Mouse (Mus musculus): ENCODE data around the gene Tfam. TPM values are rescaled to one million over a fixed set of nuclear protein-coding genes. Genes with fewer than 3 reads are reported as not detected.
A peak's percentile ranks its signal among the peaks of the same experiment; 100 is the strongest.

Tfam gene
- total RNA-seq, 2 experiments from 2014 or later, result 44.9 to 47.2 TPM

DNA sequence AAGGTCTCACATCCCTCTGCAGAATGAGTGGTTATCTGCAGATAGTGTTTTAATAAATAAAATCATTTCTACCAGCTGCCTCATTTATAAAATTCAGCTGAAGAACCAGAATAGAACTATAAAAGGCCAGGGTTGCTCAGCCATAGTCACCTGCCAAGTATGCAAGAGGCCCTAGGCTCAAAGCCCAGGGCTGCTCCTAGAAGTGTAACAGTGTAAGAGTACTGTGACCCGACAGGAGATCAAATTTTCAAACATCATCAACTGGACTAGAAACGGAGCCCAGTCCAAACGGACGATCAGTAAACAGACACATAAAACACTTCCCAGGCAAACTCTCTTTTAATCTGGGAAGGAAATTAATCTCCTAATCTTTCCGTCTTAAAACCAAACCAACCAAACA lies 13.8 kb upstream of the Tfam start:
- no peak for TF ChIP-seq CTCF (conservative IDR thresholded peaks at IDR 0.05)
- Histone ChIP-seq H3K4me3 (no peak overlapping the region), H3K27ac (peak overlapping the region; percentile 86; the same call in 1 of the 2 replicates)
- DNase-seq (ENCODE audit: low spot score in 2 of 2), result no peak

DNA sequence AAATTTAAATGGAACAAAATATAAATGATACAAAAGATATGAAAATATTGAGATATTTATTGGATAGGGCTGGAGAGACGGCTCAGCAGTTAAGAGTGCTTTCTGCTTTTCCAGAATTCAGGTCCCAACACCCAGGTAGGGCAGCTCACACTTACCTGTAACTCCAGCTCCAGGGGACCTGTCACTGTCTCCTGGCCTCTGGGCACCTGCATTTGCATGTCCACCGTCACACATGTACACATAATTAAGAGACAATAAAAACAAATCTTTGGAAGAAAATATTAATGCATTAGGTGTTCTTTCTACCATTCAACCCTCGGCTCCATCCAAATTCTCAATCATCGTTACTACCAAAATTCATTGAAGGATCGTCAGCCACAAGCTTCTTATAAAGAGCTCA lies 13.2 kb upstream of the Tfam start:
- peak overlapping the region; percentile 86 for H3K27ac ChIP-seq
- TF ChIP-seq CTCF (conservative IDR thresholded peaks at IDR 0.05), result no peak
- no peak for DNase-seq (ENCODE audit: low spot score in 2 of 2)
- H3K4me3 ChIP-seq, result no peak overlapping the region

DNA sequence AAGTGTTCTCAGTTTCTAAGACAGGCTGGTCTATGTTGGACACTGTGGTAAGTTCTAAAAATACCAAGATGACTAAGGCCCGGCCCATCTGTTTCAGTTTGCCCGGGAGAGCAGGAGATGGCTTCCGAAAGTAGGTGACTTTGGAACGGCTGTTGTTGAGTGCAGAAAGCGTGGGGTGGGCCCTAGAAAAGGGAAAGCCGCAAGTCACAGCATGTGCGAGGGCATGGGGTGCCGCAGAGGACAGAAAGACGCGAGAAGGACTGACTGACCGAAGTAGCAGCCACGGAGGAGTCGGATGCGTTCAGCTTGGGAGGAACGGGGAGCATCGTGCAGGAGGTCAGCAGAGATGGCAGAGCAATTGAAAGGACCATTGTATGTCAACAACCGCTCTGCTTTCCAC lies 12.4 kb upstream of the Tfam start:
- H3K27ac ChIP-seq, result peak overlapping the region; percentile 86
- DNase-seq (ENCODE audit: low spot score in 2 of 2), result peak; percentile 62 to 77
- TF ChIP-seq CTCF (conservative IDR thresholded peaks at IDR 0.05), result no peak
- peak overlapping the region; percentile 30 for H3K4me3 ChIP-seq

DNA sequence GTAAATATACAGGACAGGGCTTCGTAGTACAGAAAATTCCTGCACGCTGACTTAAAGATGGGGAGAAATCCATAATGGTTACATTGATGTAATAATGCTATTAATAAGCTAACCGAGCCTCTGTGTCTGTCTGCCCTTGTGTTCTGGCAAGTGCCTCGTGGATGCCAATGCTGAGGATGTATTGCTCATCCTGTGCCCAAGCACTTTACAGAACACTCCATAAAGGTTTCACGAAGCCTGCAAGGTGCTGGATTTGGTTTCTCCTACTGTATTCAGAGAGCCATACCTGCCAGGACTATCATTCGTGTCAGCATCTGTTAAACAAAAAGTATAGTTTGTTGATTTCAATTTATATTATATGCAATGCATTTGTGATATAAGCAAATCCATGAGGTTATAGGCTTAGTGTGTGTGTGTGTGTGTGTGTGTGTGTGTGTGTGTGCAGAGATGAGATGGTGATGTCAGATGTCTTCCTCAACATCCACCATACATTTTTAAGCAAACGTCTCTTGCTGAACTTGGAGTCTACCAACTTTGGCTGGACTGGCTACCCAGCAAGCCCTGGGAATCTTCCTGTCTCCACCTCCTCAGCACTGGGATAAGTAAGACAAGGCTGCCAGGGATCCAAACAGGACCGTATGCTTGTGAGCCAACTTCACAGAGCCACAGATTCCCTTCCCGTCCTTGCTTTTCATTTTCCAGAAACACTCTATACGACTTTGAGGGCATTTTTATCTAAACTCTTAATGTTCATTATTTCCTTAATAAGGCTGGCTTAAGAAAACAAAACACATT lies 11.2 kb upstream of the Tfam start:
- no peak for TF ChIP-seq CTCF (conservative IDR thresholded peaks at IDR 0.05)
- no peak for DNase-seq (ENCODE audit: low spot score in 2 of 2)
- H3K4me3 ChIP-seq, result no peak overlapping the region
- peak overlapping the region; percentile 86; the same call in 1 of the 2 replicates for H3K27ac ChIP-seq

DNA sequence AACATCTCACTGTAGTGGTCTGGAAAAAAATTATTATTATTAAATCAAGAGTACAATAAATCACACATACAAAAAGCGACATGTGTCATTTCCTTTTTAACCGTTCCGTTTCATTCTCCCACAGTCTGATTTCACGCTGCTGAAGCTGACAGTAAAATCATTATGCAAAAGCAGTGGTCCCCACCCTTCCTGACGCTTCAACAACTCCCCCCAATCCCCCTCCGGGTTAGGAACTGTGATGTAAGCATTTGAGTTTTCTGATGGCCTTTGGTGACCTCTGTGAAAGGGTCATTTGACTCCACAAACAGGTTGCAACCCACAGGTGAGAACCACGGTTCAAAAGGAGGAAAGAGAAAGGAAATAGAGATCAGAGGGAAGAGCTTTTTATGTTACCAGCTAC lies 8.9 kb upstream of the Tfam start:
- DNase-seq (ENCODE audit: low spot score in 2 of 2), result no peak
- Histone ChIP-seq H3K27ac (no peak overlapping the region), H3K4me3 (no peak overlapping the region)
- no peak for TF ChIP-seq CTCF (conservative IDR thresholded peaks at IDR 0.05)

DNA sequence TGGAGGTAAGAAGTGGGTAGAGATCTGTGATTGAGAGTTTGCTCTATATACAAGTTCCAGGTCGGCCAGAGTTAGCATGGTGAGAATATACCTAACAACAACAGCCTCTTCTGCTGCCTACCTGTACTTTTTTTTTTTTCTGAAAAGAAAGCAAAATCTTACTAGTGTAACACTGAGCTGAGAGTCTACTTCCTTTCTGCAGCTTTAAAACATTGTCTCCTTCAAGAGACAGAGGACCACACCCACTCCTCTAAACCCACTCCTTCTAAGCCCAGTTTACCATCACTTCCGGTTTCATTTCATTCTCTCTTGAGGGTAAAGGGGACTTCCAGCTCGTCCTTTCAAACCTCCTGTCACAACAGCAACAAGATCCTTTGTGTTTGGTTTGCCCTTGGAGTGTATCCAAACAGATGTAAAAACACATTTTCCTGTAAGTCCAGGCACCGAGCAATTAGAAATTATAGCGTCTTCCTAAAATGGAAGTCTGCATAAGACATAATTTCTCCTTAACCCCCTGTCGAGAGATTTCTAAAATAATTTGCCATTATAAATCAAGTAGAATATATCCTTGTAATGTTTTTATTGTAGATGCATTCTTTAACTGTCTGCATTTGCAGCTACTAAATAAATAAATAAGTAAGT lies 1.5 kb upstream of the Tfam start:
- DNase-seq (ENCODE audit: low spot score in 2 of 2), result no peak
- H3K27ac ChIP-seq, result no peak overlapping the region
- H3K4me3 ChIP-seq, result no peak overlapping the region
- no peak for TF ChIP-seq CTCF (conservative IDR thresholded peaks at IDR 0.05)

DNA sequence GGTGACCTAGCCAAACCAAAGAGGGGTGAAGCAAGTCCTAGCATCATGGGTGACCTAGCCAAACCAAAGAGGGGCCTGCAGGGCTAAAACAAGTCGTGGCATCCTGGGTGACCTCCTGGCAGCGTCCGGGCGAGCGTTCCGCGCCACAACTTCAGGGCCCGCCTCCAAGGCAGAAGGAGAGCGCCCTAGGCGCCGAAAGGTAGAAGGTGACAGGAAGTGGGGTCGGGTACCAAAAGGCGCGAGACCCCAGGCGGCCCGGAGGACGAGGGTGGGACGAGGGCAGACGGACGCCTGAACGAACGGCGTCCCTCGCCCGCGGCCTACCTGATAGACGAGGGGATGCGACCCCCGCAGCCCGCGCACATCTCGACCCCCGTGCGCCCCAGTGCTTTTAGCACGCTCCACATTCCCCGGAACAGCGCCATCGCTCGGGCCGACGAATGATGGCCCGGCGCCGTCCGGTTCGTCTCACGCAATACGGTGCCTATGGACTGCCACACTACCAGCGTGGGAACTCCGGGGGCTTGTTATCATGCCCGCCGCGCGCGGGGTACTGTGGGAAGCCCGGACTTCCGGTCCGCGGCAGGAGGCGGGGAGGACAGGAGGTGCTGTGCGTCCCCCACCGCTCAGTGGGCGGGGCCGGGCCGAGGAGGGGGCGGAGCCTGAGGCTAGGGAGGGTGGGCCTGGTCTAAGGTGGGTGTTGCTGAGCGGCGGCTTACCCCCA lies 402 bp downstream of the Tfam start:
- H3K4me3 ChIP-seq, result peak overlapping the region; percentile 99
- TF ChIP-seq CTCF (conservative IDR thresholded peaks at IDR 0.05), result peak; percentile 49
- peak; percentile 96 to 97 for DNase-seq (ENCODE audit: low spot score in 2 of 2)
- peak overlapping the region; percentile 95 for H3K27ac ChIP-seq

DNA sequence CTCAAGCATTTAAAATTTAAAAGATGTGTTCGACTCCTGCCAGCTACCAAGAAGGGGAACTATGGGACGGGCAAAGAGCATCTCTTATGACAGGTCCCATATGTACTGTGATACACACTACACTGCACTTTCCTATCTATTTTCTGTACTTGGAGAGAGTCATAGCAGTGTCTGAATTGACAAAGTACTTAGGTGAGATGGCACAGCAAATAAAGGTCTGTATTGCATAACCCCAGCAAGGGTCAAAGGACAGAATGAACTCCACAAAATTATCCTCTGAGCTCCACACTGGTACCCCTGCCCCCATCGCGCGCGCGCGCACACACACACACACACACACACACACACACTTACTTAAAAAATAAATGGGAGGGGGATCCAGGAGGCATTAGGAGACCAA lies 4.0 kb downstream of the Tfam start:
- Histone ChIP-seq H3K4me3 (no peak overlapping the region), H3K27ac (no peak overlapping the region)
- no peak for DNase-seq (ENCODE audit: low spot score in 2 of 2)
- TF ChIP-seq CTCF (conservative IDR thresholded peaks at IDR 0.05), result no peak

DNA sequence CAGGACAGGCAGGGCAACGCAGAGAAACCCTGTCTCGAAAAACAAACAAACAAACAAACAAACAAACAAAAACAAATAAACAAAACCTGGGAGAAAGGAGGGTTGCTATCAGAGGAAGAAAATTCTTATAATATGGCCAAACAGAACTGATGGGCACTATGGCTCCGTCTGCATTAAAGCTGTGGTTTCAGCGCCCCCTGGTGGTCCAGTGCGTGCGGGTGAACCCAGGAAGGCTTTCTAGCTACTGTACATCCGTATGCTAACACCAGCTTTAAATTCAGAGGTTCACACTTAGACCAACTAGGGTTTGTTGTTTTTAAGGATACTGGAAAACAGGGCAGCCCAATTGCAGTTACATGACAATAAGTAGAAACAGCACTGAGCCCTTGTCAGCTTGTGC lies 12.2 kb downstream of the Tfam start:
- peak; percentile 83 to 89 for DNase-seq (ENCODE audit: low spot score in 2 of 2)
- TF ChIP-seq CTCF (conservative IDR thresholded peaks at IDR 0.05), result peak; percentile 89
- no peak overlapping the region for H3K4me3 ChIP-seq
- no peak overlapping the region for H3K27ac ChIP-seq

DNA sequence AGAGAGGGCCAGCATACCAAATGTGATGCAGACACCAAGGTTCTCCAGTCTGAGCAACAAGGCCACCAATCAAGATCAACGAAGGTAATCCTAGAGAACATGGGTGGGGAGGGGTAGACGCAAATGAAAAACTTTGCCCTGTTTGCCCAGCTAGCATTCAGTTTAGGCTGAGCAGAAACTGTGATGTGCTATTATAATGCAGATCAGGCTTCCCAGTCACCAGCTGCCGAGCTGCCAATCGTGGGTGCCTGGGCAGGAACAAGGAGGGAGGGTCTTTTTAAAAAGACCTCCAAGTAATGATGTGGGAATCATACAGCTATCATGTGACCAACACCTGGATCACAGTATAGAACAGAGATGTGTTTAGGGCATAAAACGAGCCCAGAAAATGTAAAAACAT lies 15.0 kb downstream of the Tfam start:
- no peak for DNase-seq (ENCODE audit: low spot score in 2 of 2)
- Histone ChIP-seq H3K27ac (no peak overlapping the region), H3K4me3 (no peak overlapping the region)
- no peak for TF ChIP-seq CTCF (conservative IDR thresholded peaks at IDR 0.05)

DNA sequence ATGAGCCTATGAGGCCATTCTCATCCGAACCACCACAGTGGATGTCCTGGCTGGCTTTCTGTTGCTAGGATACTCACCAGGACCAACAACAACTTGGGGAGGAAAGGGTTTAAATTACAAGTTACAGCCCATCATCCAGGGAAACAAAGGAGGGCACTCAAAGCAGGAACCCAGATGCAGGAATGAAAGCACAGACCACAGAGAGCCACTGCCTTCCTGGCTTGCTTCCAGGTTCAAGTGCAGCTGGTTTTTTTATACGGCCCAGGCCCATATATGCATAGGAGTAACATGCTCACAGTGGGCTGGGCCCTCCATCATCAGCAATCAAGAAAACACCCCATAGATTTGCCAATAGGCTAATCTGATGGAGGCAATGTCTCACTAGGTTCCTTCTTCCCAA lies 15.4 kb downstream of the Tfam start:
- TF ChIP-seq CTCF (conservative IDR thresholded peaks at IDR 0.05), result no peak
- H3K27ac ChIP-seq, result no peak overlapping the region
- no peak for DNase-seq (ENCODE audit: low spot score in 2 of 2)
- no peak overlapping the region for H3K4me3 ChIP-seq

DNA sequence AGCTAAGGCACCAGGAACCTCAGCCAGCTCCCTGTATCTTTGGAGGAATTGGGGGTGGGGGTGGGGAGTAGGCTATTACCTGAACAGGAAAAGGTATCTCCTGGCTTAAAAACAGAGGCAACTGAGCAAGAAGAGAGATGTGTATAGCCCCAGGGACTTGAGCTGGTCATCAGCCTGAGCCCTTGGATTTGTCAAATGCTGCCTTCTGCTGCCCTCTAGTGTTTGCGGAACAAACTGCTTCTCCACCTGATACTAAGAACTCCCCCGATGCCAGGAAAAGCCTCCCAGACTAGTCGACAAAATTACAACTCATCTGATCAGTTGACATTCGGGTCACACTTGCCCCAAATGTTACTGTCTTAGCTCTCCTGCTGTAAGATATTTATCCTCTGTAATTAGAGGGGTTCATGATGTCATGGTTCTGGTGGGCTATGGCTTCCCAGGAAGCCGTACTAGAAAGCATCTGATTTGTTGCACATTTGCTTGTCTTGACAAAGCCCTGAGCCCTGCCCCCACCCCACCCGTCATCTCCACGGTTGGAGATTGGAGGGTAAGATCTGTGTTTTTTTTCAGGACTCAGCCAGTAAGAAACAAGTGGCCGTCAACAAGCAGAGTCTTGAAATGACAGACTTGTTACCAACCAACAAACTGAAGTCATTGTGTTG lies 19.7 kb downstream of the Tfam start:
- TF ChIP-seq CTCF (conservative IDR thresholded peaks at IDR 0.05), result peak; percentile 90
- Histone ChIP-seq H3K27ac (0 out of 2 replicates have a peak overlapping the region, but pooled peaks have one; percentile 51), H3K4me3 (peak overlapping the region; percentile 33; the same call in 1 of the 2 replicates)
- peak; percentile 82 to 91 for DNase-seq (ENCODE audit: low spot score in 2 of 2)

DNA sequence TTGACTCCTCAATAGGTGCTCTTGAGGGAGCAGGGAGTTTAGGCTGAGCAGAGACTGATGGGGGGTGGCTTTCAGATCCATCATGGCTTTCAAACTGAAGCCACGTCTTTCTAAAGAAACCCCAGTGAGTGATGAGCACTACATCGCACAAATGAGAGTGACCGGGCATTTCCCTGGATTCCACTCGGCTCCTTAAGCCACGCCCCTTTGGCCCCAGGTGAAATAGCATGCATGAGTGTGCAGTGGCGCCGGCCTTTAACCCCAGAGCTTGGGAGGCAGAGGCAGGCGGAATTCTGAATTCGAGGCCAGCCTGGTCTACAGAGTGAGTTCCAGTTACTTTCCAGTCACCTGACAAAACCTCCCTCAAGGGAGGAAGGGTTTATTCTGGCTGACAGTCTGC lies 22.1 kb downstream of the Tfam start:
- no peak overlapping the region for H3K4me3 ChIP-seq
- no peak overlapping the region for H3K27ac ChIP-seq
- TF ChIP-seq CTCF (conservative IDR thresholded peaks at IDR 0.05), result no peak
- DNase-seq (ENCODE audit: low spot score in 2 of 2), result no peak

Measured in layer of hippocampus, adult 2 months (tissue).